Mouse (Mus musculus): Measurements from ENCODE around the gene Cdcp2.

Cdcp2 gene

GRCm38 (mm10) chr4:107134891-107135290 lies 38.2 kb downstream of the Cdcp2 start:
- no peak for DNase-seq (ENCODE audit: low spot score)

- DNase-seq (ENCODE audit: low spot score), result no peak
Measured at GRCm38 (mm10) chr4:107135663-107136062, 39.0 kb downstream of the Cdcp2 start.

- no peak for DNase-seq (ENCODE audit: low spot score)
Measured at GRCm38 (mm10) chr4:107136531-107136930, 39.8 kb downstream of the Cdcp2 start.

- no peak for DNase-seq (ENCODE audit: low spot score)
Measured at GRCm38 (mm10) chr4:107138948-107139835, 42.5 kb downstream of the Cdcp2 start.

GRCm38 (mm10) chr4:107139836-107140631 lies 43.3 kb downstream of the Cdcp2 start:
- DNase-seq (ENCODE audit: low spot score), result no peak

GRCm38 (mm10) chr4:107143511-107143910 lies 46.8 kb downstream of the Cdcp2 start:
- no peak for DNase-seq (ENCODE audit: low spot score)

GRCm38 (mm10) chr4:107150991-107151390 lies 54.3 kb downstream of the Cdcp2 start:
- no peak for DNase-seq (ENCODE audit: low spot score)

GRCm38 (mm10) chr4:107152571-107152970 lies 55.9 kb downstream of the Cdcp2 start:
- DNase-seq (ENCODE audit: low spot score), result no peak

- DNase-seq (ENCODE audit: low spot score), result no peak
Measured at GRCm38 (mm10) chr4:107156983-107157401, 60.3 kb downstream of the Cdcp2 start.

- no peak for DNase-seq (ENCODE audit: low spot score)
Measured at GRCm38 (mm10) chr4:107159166-107159773, 62.6 kb downstream of the Cdcp2 start.

- no peak for DNase-seq (ENCODE audit: low spot score)
Measured at GRCm38 (mm10) chr4:107160181-107160580, 63.5 kb downstream of the Cdcp2 start.
